Mouse (Mus musculus) embryonic facial prominence, embryonic 13.5 days (tissue): ENCODE results near the gene Ushbp1. TPM values are rescaled to one million over a fixed set of nuclear protein-coding genes. Genes with fewer than 3 reads are reported as not detected.
A peak's percentile ranks its signal among the peaks of the same experiment; 100 is the strongest.
"Not testable (repeated sequence)": the region's sequence is repeated elsewhere in the genome, so short reads cannot be mapped to it uniquely, and the experiment has no call there.

Experiments
- ATAC-seq: fragments of 200-750 bp; cut with Nextera tagmentation; 2 replicates; pipeline ENCODE4 v1.8.0; 2017; ENCODE audit warnings: low read depth; ENCODE audit not compliant: insufficient number of reproducible peaks, insufficient read depth, low FRiP score, low TSS enrichment
- H3K27ac ChIP-seq: fragments of 300-500 bp; sonication (generic); 2 replicates; pipeline ENCODE4 v1.5.1; 2015; ENCODE audit warnings: moderate library complexity, mild to moderate bottlenecking, inconsistent platforms
- H3K27me3 ChIP-seq: fragments of 300-500 bp; sonication (generic); 2 replicates; pipeline ENCODE4 v1.6.1; 2015; ENCODE audit warnings: mild to moderate bottlenecking, inconsistent platforms
- H3K36me3 ChIP-seq: fragments of 300-500 bp; sonication (generic); 2 replicates; pipeline ENCODE4 v1.6.1; 2015; ENCODE audit warnings: mild to moderate bottlenecking, inconsistent platforms
- H3K4me1 ChIP-seq: fragments of 300-500 bp; sonication (generic); 2 replicates; pipeline ENCODE4 v1.6.1; 2015; ENCODE audit warnings: inconsistent platforms
- H3K4me2 ChIP-seq: fragments of 300-500 bp; sonication (generic); 2 replicates; pipeline ENCODE4 v1.6.1; 2015; ENCODE audit warnings: moderate library complexity, mild to moderate bottlenecking, inconsistent platforms
- H3K4me3 ChIP-seq: fragments of 300-500 bp; sonication (generic); 2 replicates; pipeline ENCODE4 v1.5.1; 2015; ENCODE audit warnings: mild to moderate bottlenecking, inconsistent platforms
- H3K9ac ChIP-seq: fragments of 300-500 bp; sonication (generic); 2 replicates; pipeline ENCODE4 v1.6.1; 2015; ENCODE audit warnings: mild to moderate bottlenecking, inconsistent platforms
- H3K9me3 ChIP-seq: fragments of 300-500 bp; sonication (generic); 2 replicates; pipeline ENCODE4 v1.6.1; 2016; ENCODE audit warnings: inconsistent platforms
- WGBS: fragments of 180-500 bp; shearing (Covaris S2); methylation state at CpG from one replicate; pipeline ENCODE4 v1.1.7; 2015; ENCODE audit warnings: mixed read lengths; 5-methylcytosine and 5-hydroxymethylcytosine counted together
- polyA plus RNA-seq: library from polyadenylated mRNA; unstranded; fragments of >200 nt; fragmentation: Nextera tagmentation; extraction: Ambion mirVana; gene quantifications from 2 replicates; pipeline ENCODE4 v1.2.1, GENCODE M21; 2015

The Ushbp1 gene
- polyA plus RNA-seq, result 7.4 and 7.8 TPM in 2 replicates

DNA sequence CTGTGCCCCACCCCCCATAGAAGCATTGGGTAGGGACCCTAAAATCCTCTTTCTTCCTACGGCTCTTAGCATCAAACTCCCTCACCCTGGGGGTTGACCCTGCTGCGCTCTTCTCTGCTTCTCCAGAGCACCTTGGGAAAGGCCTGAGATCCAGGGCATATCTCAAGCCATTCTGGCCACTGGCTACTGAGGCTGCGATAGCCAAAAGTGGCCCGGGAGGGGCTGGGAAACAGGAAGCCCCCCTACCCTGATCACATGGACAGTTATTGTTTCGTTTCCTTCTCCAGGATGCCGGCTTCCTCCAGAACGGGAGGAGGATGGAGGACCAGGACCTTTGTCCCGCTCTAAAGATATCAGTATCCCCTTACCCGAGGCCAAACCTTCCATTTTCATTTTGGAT lies at the start of gene Ushbp1:
Ushbp1 (minus strand) TSS at position 174 of the 400 bp plus-strand sequence.
- WGBS, result 85% methylated on average over 9 of the region's 9 CpGs
- Histone ChIP-seq H3K4me3 (peak within 1 kb of the TSS; percentile 81), H3K9me3 (no peaks in the 10 kb centered on the region), H3K36me3 (peaks cover 21% of the 10 kb centered on the region), H3K27me3 (no peaks in the 10 kb centered on the region), H3K27ac (peak within 1 kb of the TSS; percentile 66), H3K4me1 (peaks cover 8% of the 10 kb centered on the region), H3K9ac (peak within 1 kb of the TSS; percentile 84; the same call in 1 of the 2 replicates), H3K4me2 (peak within 1 kb of the TSS; percentile 92)
- ATAC-seq, result no peak

DNA sequence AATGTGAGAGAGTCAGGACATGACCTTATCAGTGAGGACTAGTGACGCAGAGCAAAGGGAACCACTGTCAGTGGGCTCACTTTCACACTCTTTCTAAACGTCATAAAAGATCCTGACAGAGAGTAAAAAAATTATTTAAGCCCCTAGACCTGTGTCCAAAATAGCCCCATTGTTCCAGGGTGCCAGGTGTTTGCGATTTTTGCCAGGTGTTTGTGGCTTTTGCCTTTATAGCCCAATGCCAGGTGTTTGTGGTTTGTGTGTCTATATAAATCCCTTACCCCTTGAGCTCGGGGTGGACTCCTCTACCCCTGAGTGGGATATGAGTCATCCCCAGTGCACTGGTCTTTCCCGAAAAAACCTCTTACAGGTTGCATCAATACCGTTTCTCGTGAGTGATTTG lies 49.5 kb upstream of the Ushbp1 start:
- 72% methylated on average over 7 of the region's 7 CpGs for WGBS
- H3K4me3 ChIP-seq, result no peak overlapping the region
- H3K27me3 ChIP-seq, result peaks cover 16% of the 10 kb centered on the region
- 0 out of 2 replicates have a peak, but pooled peaks cover 4% of the 10 kb centered on the region for H3K4me1 ChIP-seq
- no peak overlapping the region for H3K9ac ChIP-seq
- H3K27ac ChIP-seq, result no peak overlapping the region
- ATAC-seq, result no peak
- no peak overlapping the region for H3K4me2 ChIP-seq
- no peaks in the 10 kb centered on the region for H3K9me3 ChIP-seq
- no peaks in the 10 kb centered on the region for H3K36me3 ChIP-seq

GRCm38 (mm10) chr8:71441404-71441803 lies 45.8 kb upstream of the Ushbp1 start:
- under 1% methylated on average over 7 of the region's 7 CpGs for WGBS
- Histone ChIP-seq H3K4me2 (no peak overlapping the region), H3K9me3 (no peaks in the 10 kb centered on the region), H3K27ac (no peak overlapping the region), H3K4me3 (no peak overlapping the region), H3K4me1 (0 out of 2 replicates have a peak, but pooled peaks cover 4% of the 10 kb centered on the region), H3K27me3 (peaks cover 16% of the 10 kb centered on the region), H3K36me3 (no peaks in the 10 kb centered on the region), H3K9ac (no peak overlapping the region)
- no peak for ATAC-seq

DNA sequence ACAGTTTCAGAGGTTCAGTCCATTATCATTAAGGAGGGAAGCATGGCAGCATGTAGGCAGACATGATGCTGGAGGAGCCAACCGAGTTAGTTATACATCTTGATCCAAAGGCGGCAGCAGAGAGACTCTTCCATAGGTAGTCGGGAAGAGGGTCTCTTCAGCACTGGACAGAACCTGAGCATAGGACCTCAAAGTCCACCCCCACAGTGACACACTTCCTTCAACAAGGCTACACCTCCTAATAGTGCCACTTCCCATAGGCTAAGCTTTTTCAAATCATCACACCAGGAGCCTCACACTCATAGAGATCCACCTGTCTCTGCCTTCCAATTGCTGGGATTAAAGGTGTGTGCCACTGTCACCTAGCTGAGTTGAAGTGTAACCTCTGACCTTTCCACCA lies 41.4 kb upstream of the Ushbp1 start:
- Histone ChIP-seq H3K9me3 (peaks cover 2% of the 10 kb centered on the region; the same call in 1 of the 2 replicates), H3K4me2 (no peak overlapping the region), H3K27me3 (peaks cover 3% of the 10 kb centered on the region), H3K4me1 (0 out of 2 replicates have a peak, but pooled peaks cover 2% of the 10 kb centered on the region), H3K9ac (no peak overlapping the region), H3K4me3 (no peak overlapping the region), H3K27ac (no peak overlapping the region), H3K36me3 (no peaks in the 10 kb centered on the region)
- ATAC-seq, result peak; percentile 52; the same call in 1 of the 2 replicates
- 50% methylated on average over 3 of the region's 3 CpGs for WGBS

GRCm38 (mm10) chr8:71432935-71433334 lies 37.3 kb upstream of the Ushbp1 start:
- WGBS, result 76% methylated on average over 1 of the region's 1 CpGs
- H3K27ac ChIP-seq, H3K9me3 ChIP-seq, H3K4me1 ChIP-seq, ATAC-seq, H3K4me3 ChIP-seq, H3K36me3 ChIP-seq, H3K4me2 ChIP-seq, H3K27me3 ChIP-seq, H3K9ac ChIP-seq: not testable (repeated sequence)

- Histone ChIP-seq H3K27ac (no peak overlapping the region), H3K4me2 (no peak overlapping the region), H3K9me3 (no peaks in the 10 kb centered on the region; the same call in 1 of the 2 replicates), H3K9ac (no peak overlapping the region), H3K4me3 (no peak overlapping the region), H3K36me3 (no peaks in the 10 kb centered on the region), H3K4me1 (no peaks in the 10 kb centered on the region), H3K27me3 (no peaks in the 10 kb centered on the region; the same call in 1 of the 2 replicates)
- ATAC-seq, result no peak
Observed at GRCm38 (mm10) chr8:71422121-71422520, 26.5 kb upstream of the Ushbp1 start.

- no peak for ATAC-seq
- H3K9ac ChIP-seq, result no peak overlapping the region
- H3K27me3 ChIP-seq, result 0 out of 2 replicates have a peak, but pooled peaks cover 3% of the 10 kb centered on the region
- H3K36me3 ChIP-seq, result peaks cover 32% of the 10 kb centered on the region
- 45% methylated on average over 11 of the region's 11 CpGs for WGBS
- no peak overlapping the region for H3K27ac ChIP-seq
- no peak overlapping the region for H3K4me2 ChIP-seq
- H3K4me3 ChIP-seq, result no peak overlapping the region
- peaks cover 15% of the 10 kb centered on the region for H3K4me1 ChIP-seq
- no peaks in the 10 kb centered on the region for H3K9me3 ChIP-seq
Observed at GRCm38 (mm10) chr8:71411535-71412273, 16.1 kb upstream of the Ushbp1 start.

- no peak overlapping the region for H3K9ac ChIP-seq
- no peak overlapping the region for H3K4me3 ChIP-seq
- ATAC-seq, result no peak
- 94% methylated on average over 4 of the region's 4 CpGs for WGBS
- no peaks in the 10 kb centered on the region for H3K9me3 ChIP-seq
- H3K27ac ChIP-seq, result no peak overlapping the region
- no peaks in the 10 kb centered on the region for H3K27me3 ChIP-seq
- H3K4me2 ChIP-seq, result no peak overlapping the region
- H3K4me1 ChIP-seq, result peaks cover 28% of the 10 kb centered on the region
- peaks cover 39% of the 10 kb centered on the region for H3K36me3 ChIP-seq
Observed at GRCm38 (mm10) chr8:71408231-71408630, 12.6 kb upstream of the Ushbp1 start.

- Histone ChIP-seq H3K4me3 (peak overlapping the region; percentile 69), H3K4me2 (peak overlapping the region; percentile 96), H3K27ac (no peak overlapping the region), H3K4me1 (peaks cover 28% of the 10 kb centered on the region), H3K36me3 (peaks cover 42% of the 10 kb centered on the region), H3K27me3 (no peaks in the 10 kb centered on the region), H3K9ac (0 out of 2 replicates have a peak overlapping the region, but pooled peaks have one; percentile 22), H3K9me3 (no peaks in the 10 kb centered on the region)
- WGBS, result 96% methylated on average over 14 of the region's 14 CpGs
- ATAC-seq, result no peak
Observed at GRCm38 (mm10) chr8:71407441-71407840, 11.8 kb upstream of the Ushbp1 start.

DNA sequence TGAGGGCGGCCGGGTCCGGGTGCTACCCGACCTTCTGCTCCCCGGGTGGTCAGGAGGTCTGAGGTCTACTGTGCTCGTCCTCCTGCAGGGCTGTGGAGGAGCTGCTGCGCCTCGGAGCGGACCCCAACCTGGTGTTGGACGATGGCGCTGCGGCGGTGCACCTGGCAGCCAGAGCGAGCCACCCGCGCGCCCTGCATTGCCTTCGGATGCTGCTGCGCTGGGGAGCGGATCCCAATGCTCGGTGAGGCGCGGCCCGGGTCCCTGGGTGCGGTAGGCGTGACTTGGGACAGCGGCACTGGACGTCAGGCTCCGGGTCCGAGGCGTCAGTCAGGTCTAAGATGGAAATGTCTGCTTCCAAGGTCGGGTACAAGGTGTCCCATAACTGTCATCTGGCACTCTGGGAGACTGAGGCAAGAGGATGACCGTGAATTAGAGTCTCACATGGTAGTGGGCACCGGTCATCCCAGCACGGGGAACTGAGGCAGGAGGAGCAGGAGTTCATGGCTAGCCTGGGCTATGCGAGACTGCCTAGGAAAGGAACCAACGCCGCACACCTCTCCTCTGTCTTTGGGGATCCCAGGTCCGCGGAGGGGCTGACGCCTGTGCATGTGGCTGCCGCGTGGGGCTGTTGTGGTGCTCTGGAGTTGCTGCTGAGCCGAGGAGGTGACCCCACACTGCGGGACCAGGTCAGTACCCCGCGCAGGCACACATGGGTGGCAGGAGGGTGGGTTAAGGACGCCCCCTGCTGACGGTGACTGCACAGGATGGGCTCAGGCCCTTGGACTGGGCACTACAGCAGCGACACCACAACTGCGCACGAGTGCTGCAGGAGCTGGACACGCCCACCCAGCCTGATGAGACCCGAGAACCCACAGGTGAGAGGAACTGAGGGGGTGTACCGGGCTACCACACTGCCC lies 10.8 kb upstream of the Ushbp1 start:
- H3K36me3 ChIP-seq, result peaks cover 42% of the 10 kb centered on the region
- peak overlapping the region; percentile 69 for H3K4me3 ChIP-seq
- H3K9ac ChIP-seq, result peak overlapping the region; percentile 84
- 1% methylated on average over 55 of the region's 55 CpGs for WGBS
- H3K4me1 ChIP-seq, result peaks cover 22% of the 10 kb centered on the region
- H3K27ac ChIP-seq, result peak overlapping the region; percentile 51; the same call in 1 of the 2 replicates
- peak overlapping the region; percentile 96 for H3K4me2 ChIP-seq
- no peaks in the 10 kb centered on the region for H3K9me3 ChIP-seq
- no peaks in the 10 kb centered on the region for H3K27me3 ChIP-seq
- ATAC-seq, result peak; percentile 54; the same call in 1 of the 2 replicates

GRCm38 (mm10) chr8:71405401-71406098 lies 9.9 kb upstream of the Ushbp1 start, which contains the start of gene Ankle1:
Ankle1 (plus strand) TSS chr8:71406010.
- H3K36me3 ChIP-seq, result peaks cover 47% of the 10 kb centered on the region
- peak within 1 kb of the TSS; percentile 96 for H3K4me2 ChIP-seq
- WGBS, result 17% methylated on average over 33 of the region's 33 CpGs
- H3K27me3 ChIP-seq, result no peaks in the 10 kb centered on the region
- peak within 1 kb of the TSS; percentile 69 for H3K4me3 ChIP-seq
- H3K9ac ChIP-seq, result peak within 1 kb of the TSS; percentile 84
- no peaks in the 10 kb centered on the region for H3K9me3 ChIP-seq
- ATAC-seq, result peak; percentile 84
- peaks cover 22% of the 10 kb centered on the region for H3K4me1 ChIP-seq
- peak within 1 kb of the TSS; percentile 51; the same call in 1 of the 2 replicates for H3K27ac ChIP-seq
